Mouse (Mus musculus) embryonic facial prominence, embryonic 11.5 days (tissue): ENCODE data around the gene Eef2k. TPM values are rescaled to one million over a fixed set of nuclear protein-coding genes. Genes with fewer than 3 reads are reported as not detected.

Experiments
- ATAC-seq: fragments of 200-750 bp; cut with Nextera tagmentation; replicated peaks from 2 replicates; pipeline ENCODE4 v1.8.0; 2017; ENCODE audit warnings: low read depth; ENCODE audit not compliant: insufficient number of reproducible peaks, low FRiP score, low TSS enrichment
- DNase-seq: peaks from one replicate; pipeline ENCODE4 v3.0.0-alpha.2; 2015; ENCODE audit warnings: low spot score
- H3K27ac ChIP-seq: fragments of 300-500 bp; sonication (generic); replicated peaks from 2 replicates; pipeline ENCODE4 v1.5.1; 2014; ENCODE audit warnings: mild to moderate bottlenecking, low read depth, low read length, control low read depth
- H3K27me3 ChIP-seq: fragments of 300-500 bp; sonication (generic); 2 replicates; pipeline ENCODE4 v1.6.1; 2014; ENCODE audit warnings: mild to moderate bottlenecking, low read length, moderate library complexity, mixed read lengths; ENCODE audit not compliant: control insufficient read depth, insufficient read depth
- H3K36me3 ChIP-seq: fragments of 300-500 bp; sonication (generic); replicated peaks from 2 replicates; pipeline ENCODE4 v1.6.1; 2014; ENCODE audit warnings: low read depth, mild to moderate bottlenecking, low read length, moderate library complexity, mixed read lengths; ENCODE audit not compliant: control insufficient read depth, insufficient read depth
- H3K4me1 ChIP-seq: fragments of 300-500 bp; sonication (generic); 2 replicates; pipeline ENCODE4 v1.6.1; 2014; ENCODE audit warnings: low read length, mixed read lengths; ENCODE audit not compliant: control insufficient read depth, insufficient read depth
- H3K4me2 ChIP-seq: fragments of 300-500 bp; sonication (generic); 2 replicates; pipeline ENCODE4 v1.6.1; 2014; ENCODE audit warnings: low read depth, mild to moderate bottlenecking, control low read depth, low read length, moderate library complexity
- H3K4me3 ChIP-seq: fragments of 300-500 bp; sonication (generic); 2 replicates; pipeline ENCODE4 v1.5.1; 2014; ENCODE audit warnings: low read depth, low read length, control low read depth
- H3K9ac ChIP-seq: fragments of 300-500 bp; sonication (generic); replicated peaks from 2 replicates; pipeline ENCODE4 v1.6.1; 2014; ENCODE audit warnings: mild to moderate bottlenecking, control low read depth, low read length
- H3K9me3 ChIP-seq: fragments of 300-500 bp; sonication (generic); replicated peaks from 2 replicates; pipeline ENCODE4 v1.6.1; 2016; ENCODE audit warnings: mild to moderate bottlenecking, low read length, inconsistent platforms, mixed read lengths; ENCODE audit not compliant: control insufficient read depth
- WGBS: fragments of 180-500 bp; shearing (Covaris S2); extraction: QIAGEN DNeasy Blood & Tissue Kit; methylation state at CpG from one replicate; pipeline ENCODE4 v1.1.7; 2014; 5-methylcytosine and 5-hydroxymethylcytosine counted together
- polyA plus RNA-seq: library from polyadenylated mRNA; unstranded; fragments of >200 nt; fragmentation: Nextera tagmentation; extraction: Ambion mirVana; gene quantifications from 2 replicates; pipeline ENCODE4 v1.2.1, GENCODE M21; 2014

Eef2k gene
- 8.7 and 10.6 TPM in 2 replicates for polyA plus RNA-seq

DNA sequence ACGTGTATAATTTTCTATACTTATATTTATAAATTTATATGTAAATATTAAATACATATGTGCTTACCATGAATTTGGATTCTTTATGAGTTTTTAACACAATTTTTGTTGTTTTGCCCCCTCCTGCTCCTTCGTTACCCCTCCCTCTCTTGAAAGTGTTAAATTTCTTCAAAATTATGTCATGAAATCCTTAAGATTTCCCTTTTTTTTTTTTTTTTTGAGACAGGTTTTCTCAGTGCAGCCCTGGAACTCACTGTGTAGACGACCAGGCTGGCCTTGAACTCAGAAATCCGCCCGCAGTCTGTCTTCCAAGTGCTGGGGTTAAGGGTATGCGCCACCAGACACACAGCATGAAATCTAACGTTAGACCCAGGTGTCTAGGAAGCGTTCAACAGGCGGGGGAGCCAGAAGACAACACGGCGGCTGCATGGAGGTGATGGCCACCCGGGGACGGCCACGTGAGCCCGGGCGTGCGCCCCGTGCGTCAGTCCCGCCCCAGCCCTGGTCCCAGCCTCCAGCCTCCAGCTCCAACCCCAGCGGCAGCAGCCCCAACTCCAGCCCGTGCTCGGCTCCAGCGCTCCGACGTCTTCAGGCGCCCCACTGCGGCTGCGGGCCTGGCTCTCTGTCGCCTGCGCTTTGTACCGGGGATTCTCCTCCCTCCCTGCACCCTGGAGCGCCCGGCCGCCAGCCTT lies at the start of gene Eef2k:
TSS of gene Eef2k (plus strand) at position 487 of the 692 bp plus-strand sequence.
- Histone ChIP-seq H3K9ac (peak within 1 kb of the TSS; percentile 75), H3K27me3 (no peaks in the 10 kb centered on the region), H3K9me3 (no peaks in the 10 kb centered on the region), H3K36me3 (no peaks in the 10 kb centered on the region), H3K4me2 (peak within 1 kb of the TSS; percentile 81), H3K4me1 (no peaks in the 10 kb centered on the region), H3K4me3 (peak within 1 kb of the TSS; percentile 66), H3K27ac (peak within 1 kb of the TSS; percentile 79)
- DNase-seq (peak; percentile 89), ATAC-seq (peak; percentile 95)
- 3% methylated on average over 35 of the region's 35 CpGs for WGBS

DNA sequence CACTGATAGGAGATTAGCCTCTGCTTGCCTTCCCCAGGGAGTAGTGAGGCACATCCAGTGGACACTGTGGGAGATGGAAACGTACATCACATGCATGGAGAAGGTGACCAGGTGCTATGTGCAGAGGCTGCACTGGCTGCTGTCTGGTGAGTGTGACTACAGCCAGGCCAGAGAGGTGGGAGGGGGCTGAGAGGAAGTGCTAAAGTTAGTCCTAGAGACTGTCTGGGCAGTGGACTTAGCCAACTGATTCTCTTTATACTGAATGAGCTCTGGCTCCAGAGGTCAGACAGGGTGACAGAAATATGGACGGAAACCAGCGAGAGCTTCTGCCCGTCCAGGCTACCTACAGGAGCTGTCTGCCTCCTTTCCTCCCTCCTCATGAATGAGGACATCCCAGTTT lies 47.1 kb upstream of the Eef2k start:
- 78% methylated on average over 4 of the region's 4 CpGs for WGBS

DNA sequence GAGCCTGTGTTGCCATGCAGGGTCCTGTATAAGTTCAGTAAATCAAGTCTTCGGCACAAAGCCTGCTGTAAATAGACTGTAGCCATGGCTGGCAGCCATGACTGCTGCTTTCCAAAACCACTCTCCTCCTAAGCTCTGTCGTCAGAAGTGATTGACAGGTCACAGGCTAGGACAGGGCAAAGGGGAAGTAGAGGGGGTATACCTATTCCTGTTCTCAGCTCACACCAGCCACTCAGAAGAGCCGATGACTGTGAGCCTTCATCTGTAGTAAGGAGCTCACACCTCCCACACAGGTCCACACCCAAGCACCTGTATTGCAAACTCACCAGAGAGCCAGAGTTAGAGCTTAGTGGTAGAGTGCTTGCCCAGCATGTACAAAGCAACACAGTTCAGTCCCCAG lies 46.3 kb upstream of the Eef2k start:
- H3K36me3 ChIP-seq = no peaks in the 10 kb centered on the region
- H3K4me1 ChIP-seq = no peaks in the 10 kb centered on the region
- no peak overlapping the region for H3K4me2 ChIP-seq
- H3K27ac ChIP-seq = no peak overlapping the region
- DNase-seq (no peak), ATAC-seq (peak; percentile 56; the same call in 1 of the 2 replicates)
- 73% methylated on average over 3 of the region's 3 CpGs for WGBS
- no peak overlapping the region for H3K9ac ChIP-seq
- no peaks in the 10 kb centered on the region for H3K27me3 ChIP-seq
- H3K9me3 ChIP-seq = no peaks in the 10 kb centered on the region
- H3K4me3 ChIP-seq = no peak overlapping the region

More for the DNA sequence above, 47.1 kb upstream of the Eef2k start:
- Histone ChIP-seq H3K4me1 (no peaks in the 10 kb centered on the region), H3K9me3 (no peaks in the 10 kb centered on the region), H3K36me3 (no peaks in the 10 kb centered on the region), H3K27ac (no peak overlapping the region), H3K4me2 (no peak overlapping the region), H3K9ac (no peak overlapping the region), H3K27me3 (no peaks in the 10 kb centered on the region), H3K4me3 (no peak overlapping the region)
- DNase-seq (no peak), ATAC-seq (no peak)

DNA sequence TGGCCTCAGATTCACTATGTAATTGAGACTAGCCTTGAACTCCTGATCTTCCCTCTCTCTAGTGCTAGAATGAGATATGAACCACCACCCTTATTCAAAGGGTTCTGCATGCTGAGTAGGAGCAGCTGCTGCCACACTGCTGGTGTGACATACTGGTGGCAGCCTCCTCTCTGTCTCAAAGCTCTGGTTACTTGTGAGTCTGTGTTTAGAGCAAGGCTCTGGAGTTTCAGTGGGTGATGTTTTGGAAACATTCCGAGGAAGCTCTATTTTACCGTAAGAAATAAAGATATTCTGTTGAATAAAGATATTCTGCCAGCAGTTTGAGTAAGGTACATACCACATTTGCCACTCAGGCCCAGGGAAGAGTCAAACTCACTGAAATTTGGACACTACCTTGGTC lies 39.4 kb upstream of the Eef2k start:
- no peak overlapping the region for H3K4me2 ChIP-seq
- no peak overlapping the region for H3K27ac ChIP-seq
- no peak overlapping the region for H3K4me3 ChIP-seq
- no peaks in the 10 kb centered on the region for H3K4me1 ChIP-seq
- WGBS = 80% methylated on average over 2 of the region's 2 CpGs
- H3K9me3 ChIP-seq = no peaks in the 10 kb centered on the region
- no peaks in the 10 kb centered on the region for H3K36me3 ChIP-seq
- no peaks in the 10 kb centered on the region for H3K27me3 ChIP-seq
- H3K9ac ChIP-seq = no peak overlapping the region
- no peak for DNase-seq
- no peak for ATAC-seq

DNA sequence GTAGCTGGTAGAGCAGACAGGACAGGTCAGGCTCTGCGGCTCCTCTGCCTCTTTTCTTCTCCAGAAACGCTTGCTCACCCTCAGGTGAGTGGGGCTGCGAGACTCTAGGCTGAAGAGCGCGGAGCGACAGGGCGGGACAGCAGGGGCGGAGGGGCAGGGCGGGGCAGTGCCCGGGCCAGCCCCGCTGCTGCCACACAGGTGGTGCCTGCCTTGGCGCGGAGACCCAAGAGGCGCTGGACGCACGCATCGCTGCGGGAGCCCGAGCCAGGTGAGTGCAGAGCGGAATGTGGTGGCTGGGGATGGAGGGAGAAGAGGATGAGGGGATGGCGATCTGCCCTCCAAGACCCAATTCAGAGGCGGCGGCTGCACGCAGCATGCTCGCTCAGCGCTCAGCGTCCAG lies 32.9 kb upstream of the Eef2k start:
- no peaks in the 10 kb centered on the region for H3K9me3 ChIP-seq
- H3K36me3 ChIP-seq = no peaks in the 10 kb centered on the region
- no peak overlapping the region for H3K27ac ChIP-seq
- peak overlapping the region; percentile 48; the same call in 1 of the 2 replicates for H3K9ac ChIP-seq
- peak overlapping the region; percentile 55 for H3K4me2 ChIP-seq
- ATAC-seq (0 out of 2 replicates have a peak, but pooled peaks have one; percentile 31), DNase-seq (no peak)
- 3% methylated on average over 27 of the region's 27 CpGs for WGBS
- H3K27me3 ChIP-seq = peaks cover 3% of the 10 kb centered on the region; the same call in 1 of the 2 replicates
- peak overlapping the region; percentile 19; the same call in 1 of the 2 replicates for H3K4me3 ChIP-seq
- H3K4me1 ChIP-seq = no peaks in the 10 kb centered on the region

DNA sequence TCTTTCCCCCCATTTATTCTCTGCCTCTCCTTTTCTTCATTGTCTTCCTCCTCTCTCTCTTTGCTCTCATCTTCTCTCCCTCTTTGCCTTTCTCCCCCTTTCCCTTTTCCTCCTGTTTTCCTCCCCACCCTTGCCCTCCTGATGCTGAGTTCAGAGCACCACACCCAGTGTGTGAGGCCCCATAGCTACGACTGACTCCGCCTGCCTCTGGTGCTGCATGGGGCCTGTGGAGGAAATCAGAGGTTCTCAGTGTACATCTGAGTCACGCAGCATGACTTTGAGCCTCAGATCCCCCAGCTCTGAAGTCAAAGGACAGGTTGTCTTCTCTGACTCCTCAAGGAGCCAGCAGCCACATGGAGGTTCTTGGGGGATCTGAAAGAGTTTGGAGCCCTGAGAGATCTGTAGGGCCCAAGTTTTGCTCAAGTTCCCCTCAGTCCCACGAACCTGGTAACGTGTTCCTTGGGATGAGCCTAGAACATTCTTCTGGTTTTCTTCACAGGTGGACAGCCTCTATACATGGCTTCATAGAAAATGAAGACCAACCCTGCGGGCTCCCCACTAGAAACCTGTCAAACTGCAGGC lies 30.7 kb upstream of the Eef2k start, which contains the start of gene Gm5737:
TSS of gene Gm5737 (plus strand) at position 532 of the 582 bp plus-strand sequence.
- Histone ChIP-seq H3K27ac (no peak within 1 kb of the TSS), H3K4me3 (no peak within 1 kb of the TSS), H3K4me1 (no peaks in the 10 kb centered on the region), H3K9me3 (no peaks in the 10 kb centered on the region), H3K27me3 (peaks cover 3% of the 10 kb centered on the region; the same call in 1 of the 2 replicates), H3K4me2 (no peak within 1 kb of the TSS), H3K9ac (no peak within 1 kb of the TSS), H3K36me3 (no peaks in the 10 kb centered on the region)
- 79% methylated on average over 6 of the region's 6 CpGs for WGBS
- DNase-seq (no peak), ATAC-seq (no peak)

DNA sequence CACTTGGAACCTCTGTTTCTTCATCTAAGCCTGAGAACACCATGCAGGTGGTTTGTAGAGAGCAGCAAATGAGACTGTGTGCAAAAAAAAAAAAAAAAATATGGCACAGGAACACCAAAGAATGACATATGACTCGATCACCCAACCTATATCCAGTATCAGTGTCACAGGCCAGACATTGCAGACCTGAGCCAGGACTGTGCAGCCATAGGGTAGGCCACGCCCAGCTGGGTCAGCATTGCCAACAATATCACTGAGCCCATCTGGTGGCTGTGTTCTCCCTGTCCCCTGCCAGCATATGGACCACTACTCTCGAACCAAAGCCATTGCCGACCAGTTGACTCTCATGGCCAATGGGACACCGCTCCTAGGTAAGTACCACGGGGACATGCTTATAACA lies 25.1 kb upstream of the Eef2k start:
- Histone ChIP-seq H3K27me3 (no peaks in the 10 kb centered on the region), H3K9me3 (no peaks in the 10 kb centered on the region), H3K27ac (no peak overlapping the region), H3K4me1 (no peaks in the 10 kb centered on the region), H3K36me3 (no peaks in the 10 kb centered on the region), H3K9ac (no peak overlapping the region), H3K4me3 (no peak overlapping the region), H3K4me2 (no peak overlapping the region)
- WGBS = 87% methylated on average over 6 of the region's 6 CpGs
- no peak for ATAC-seq
- DNase-seq = no peak

DNA sequence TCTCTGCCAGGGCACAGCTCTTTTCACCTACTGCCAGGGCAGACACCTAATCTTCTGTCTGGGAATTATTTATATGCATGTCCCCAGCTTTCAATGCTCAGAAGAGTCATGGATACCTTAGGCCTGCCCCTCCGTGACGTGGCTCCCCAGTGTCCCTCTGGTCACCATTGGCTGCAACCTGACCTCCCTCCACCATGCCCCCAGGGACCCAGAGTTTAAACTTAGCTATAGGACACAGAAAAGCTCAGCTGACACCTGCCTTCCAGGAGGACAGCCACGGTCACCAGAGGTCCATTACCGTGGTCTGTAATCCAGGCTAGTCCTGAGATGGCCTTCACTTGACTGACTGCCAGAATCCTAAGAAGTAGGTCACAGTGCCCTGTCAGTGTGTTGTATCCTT lies 23.2 kb upstream of the Eef2k start:
- Histone ChIP-seq H3K27ac (no peak overlapping the region), H3K9me3 (no peaks in the 10 kb centered on the region), H3K4me1 (no peaks in the 10 kb centered on the region), H3K27me3 (no peaks in the 10 kb centered on the region), H3K4me3 (no peak overlapping the region), H3K9ac (no peak overlapping the region), H3K4me2 (no peak overlapping the region), H3K36me3 (no peaks in the 10 kb centered on the region)
- WGBS = 80% methylated on average over 4 of the region's 4 CpGs
- ATAC-seq = no peak
- no peak for DNase-seq
